Mouse (Mus musculus) liver, embryonic 14.5 days (tissue): ENCODE measurements around the gene Rftn1.

Source experiments
- CTCF ChIP-seq: IDR thresholded peaks from 2 replicates; pipeline ENCODE4 v1.5.1; 2016; ENCODE audit warnings: antibody characterized with exemption, low read depth, control low read depth
- EP300 ChIP-seq: IDR thresholded peaks from 2 replicates; pipeline ENCODE4 v1.6.1; 2016; ENCODE audit warnings: antibody characterized with exemption, low read depth

DNA sequence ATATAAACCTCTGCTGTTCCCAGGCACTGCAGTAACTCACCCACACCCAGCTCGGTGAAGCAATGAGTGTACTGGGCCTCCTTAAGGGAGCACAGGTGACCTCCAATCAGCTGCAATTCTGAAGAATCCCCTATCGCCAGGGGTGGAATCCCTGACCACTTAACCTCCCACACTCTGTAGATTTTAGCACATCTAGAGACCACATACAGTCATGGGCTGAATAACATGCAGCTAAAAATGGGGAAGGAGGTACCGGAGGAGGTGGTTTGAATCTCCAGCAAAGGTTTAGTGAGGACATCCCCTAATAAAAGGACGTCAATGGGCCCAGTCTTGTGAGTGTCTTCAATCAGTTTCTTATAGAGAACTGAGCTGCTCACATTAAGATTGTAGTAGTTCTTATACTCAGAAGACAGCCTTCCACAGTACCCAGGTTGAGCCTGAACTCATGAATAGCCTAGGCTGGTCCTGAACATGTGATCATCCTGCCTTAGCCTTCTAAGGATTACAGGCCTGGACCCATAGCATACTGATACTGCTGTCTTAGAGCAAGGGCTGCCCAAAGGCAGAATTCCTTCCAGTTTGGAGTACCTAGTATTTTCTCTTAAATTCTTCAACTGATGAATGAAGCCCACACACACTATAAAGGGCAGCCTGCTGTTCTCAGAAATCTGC lies 9.4 kb downstream of the Rftn1 start:
- no peak for TF ChIP-seq CTCF
- no peak for TF ChIP-seq EP300
